Mouse (Mus musculus): ENCODE results near the gene Ermp1. TPM values are rescaled to one million over a fixed set of nuclear protein-coding genes. Genes with fewer than 3 reads are reported as not detected.

Gene Ermp1
- polyA plus RNA-seq, 1 experiment from 2014 or later = 7.0 TPM

DNA sequence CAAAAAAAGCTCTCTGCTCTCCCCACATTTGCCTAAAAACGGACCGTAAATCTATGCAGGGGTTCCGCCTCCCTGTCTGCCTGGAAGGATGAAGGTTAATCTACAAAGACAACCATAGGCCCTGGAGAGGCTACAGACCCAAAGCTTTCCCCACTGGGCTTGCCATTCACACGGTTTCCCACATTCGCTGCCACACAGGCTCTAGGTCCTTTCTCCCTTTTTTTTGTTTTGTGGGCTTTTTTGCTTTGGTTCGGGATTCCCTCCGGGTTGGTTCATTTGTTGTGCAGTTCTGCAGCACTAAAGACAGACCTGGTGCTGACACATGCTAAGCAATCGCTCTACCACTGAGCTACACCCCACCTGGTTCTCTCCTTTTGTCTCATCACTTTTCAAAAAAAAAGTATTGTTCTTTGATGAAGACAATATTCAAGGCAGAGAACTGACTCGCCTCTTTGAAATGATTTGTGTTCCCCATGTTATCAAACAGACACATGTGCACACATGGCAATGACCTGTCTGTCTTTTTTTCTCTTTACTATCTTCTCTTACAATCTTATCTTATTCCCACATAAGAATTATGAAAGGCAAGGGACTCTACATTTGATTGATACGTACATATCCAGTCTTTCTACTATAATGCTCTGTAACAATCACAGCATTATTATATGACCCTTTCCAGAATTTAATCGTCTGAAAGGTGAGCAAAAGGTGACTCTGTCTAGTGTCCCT, 4.9 kb downstream of the Ermp1 start:
- no peaks in the 10 kb centered on the region for H3K36me3 ChIP-seq (ENCODE audit: control insufficient read depth, insufficient read depth, low read length)
- H3K4me3 ChIP-seq (replicated peaks; ENCODE audit: low read depth, low read length) = no peak overlapping the region
- H3K9ac ChIP-seq (replicated peaks; ENCODE audit: low read length) = no peak overlapping the region
- ATAC-seq (ENCODE audit: low FRiP score, low TSS enrichment) = no peak
- H3K4me1 ChIP-seq (ENCODE audit: control insufficient read depth, insufficient read depth, low read length) = no peaks in the 10 kb centered on the region
- no peak overlapping the region for H3K4me2 ChIP-seq (ENCODE audit: low read length)
- H3K27me3 ChIP-seq (ENCODE audit: control insufficient read depth, insufficient read depth, low read length) = no peaks in the 10 kb centered on the region
- WGBS = 50% methylated on average over 11 of the region's 11 CpGs
- no peak overlapping the region for H3K27ac ChIP-seq (replicated peaks; ENCODE audit: low read depth, low read length)
- peak; percentile 3 for DNase-seq
- no peaks in the 10 kb centered on the region for H3K9me3 ChIP-seq (ENCODE audit: control insufficient read depth, low read length)

DNA sequence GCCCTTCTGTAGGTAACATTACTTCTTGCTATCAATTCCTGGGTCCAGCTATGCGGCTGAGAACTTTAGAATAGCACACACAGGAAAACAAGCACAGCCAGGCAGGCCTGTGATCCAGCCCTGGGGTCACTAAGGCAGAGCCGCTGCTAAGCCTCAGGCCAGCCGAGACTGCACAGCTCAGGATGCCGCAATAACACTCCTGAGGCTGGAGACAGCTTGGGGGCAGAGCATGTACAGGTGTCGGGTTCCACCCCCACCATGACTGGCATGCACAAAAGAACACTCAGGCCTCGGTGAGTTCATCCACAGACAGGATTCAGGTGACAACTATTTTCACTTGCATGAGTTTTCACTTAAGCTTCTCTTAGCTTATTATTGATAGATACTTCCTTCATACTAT, 6.0 kb downstream of the Ermp1 start:
- Histone ChIP-seq H3K4me1 (ENCODE audit: control insufficient read depth, insufficient read depth, low read length) (no peaks in the 10 kb centered on the region), H3K9me3 (ENCODE audit: control insufficient read depth, low read length) (no peaks in the 10 kb centered on the region), H3K4me3 (replicated peaks; ENCODE audit: low read depth, low read length) (no peak overlapping the region), H3K36me3 (ENCODE audit: control insufficient read depth, insufficient read depth, low read length) (no peaks in the 10 kb centered on the region), H3K27ac (replicated peaks; ENCODE audit: low read depth, low read length) (no peak overlapping the region), H3K4me2 (ENCODE audit: low read length) (no peak overlapping the region), H3K27me3 (ENCODE audit: control insufficient read depth, insufficient read depth, low read length) (no peaks in the 10 kb centered on the region), H3K9ac (replicated peaks; ENCODE audit: low read length) (no peak overlapping the region)
- no peak for ATAC-seq (ENCODE audit: low FRiP score, low TSS enrichment)
- no peak for DNase-seq
- WGBS = 55% methylated on average over 6 of the region's 6 CpGs

DNA sequence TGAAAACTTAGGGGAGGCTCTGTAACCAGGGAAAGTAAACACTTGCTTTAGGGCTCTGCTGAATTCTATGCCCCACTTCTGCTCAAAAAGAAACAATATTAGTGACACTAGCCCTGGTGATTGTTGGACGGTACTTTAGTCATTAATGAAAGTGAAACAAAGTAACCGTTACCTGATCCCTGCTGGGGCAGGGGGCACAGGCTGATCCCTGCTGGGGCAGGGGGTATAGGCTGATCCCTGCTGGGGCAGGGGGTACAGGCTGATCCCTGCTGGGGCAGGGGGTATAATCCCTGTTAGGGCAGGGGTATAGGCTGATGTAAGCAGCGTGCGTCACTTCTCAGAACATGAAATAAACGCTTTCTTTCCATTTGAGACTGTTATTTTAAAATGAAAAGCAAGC, 6.7 kb downstream of the Ermp1 start:
- H3K4me1 ChIP-seq (ENCODE audit: control insufficient read depth, insufficient read depth, low read length) = no peaks in the 10 kb centered on the region
- peaks cover 2% of the 10 kb centered on the region; the same call in 1 of the 2 replicates for H3K36me3 ChIP-seq (ENCODE audit: control insufficient read depth, insufficient read depth, low read length)
- 49% methylated on average over 5 of the region's 5 CpGs for WGBS
- H3K27ac ChIP-seq (replicated peaks; ENCODE audit: low read depth, low read length) = no peak overlapping the region
- no peak overlapping the region for H3K4me2 ChIP-seq (ENCODE audit: low read length)
- no peak overlapping the region for H3K9ac ChIP-seq (replicated peaks; ENCODE audit: low read length)
- DNase-seq = no peak
- no peak overlapping the region for H3K4me3 ChIP-seq (replicated peaks; ENCODE audit: low read depth, low read length)
- no peak for ATAC-seq (ENCODE audit: low FRiP score, low TSS enrichment)
- no peaks in the 10 kb centered on the region for H3K27me3 ChIP-seq (ENCODE audit: control insufficient read depth, insufficient read depth, low read length)
- H3K9me3 ChIP-seq (ENCODE audit: control insufficient read depth, low read length) = no peaks in the 10 kb centered on the region

DNA sequence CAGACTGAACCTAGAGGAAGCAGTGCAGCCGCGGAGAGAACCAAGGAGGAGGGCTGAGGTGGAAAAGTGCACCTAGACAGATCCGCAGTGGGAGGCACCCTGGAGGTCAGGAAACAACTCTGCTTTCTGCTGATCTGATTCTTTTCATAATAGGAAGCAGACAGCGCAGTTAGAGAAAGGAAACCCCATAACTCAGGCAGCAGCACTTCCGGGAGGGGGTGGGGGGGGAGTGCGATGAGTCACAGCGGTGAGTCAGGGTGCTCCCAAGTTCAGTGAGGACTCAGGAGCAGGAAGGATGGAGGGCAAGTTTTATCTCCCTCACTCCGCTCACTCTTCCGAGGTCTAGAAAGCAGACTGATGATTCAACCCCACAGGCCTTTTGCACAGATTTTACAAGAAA, 7.2 kb downstream of the Ermp1 start:
- Histone ChIP-seq H3K9ac (replicated peaks; ENCODE audit: low read length) (no peak overlapping the region), H3K27me3 (ENCODE audit: control insufficient read depth, insufficient read depth, low read length) (no peaks in the 10 kb centered on the region), H3K4me2 (ENCODE audit: low read length) (no peak overlapping the region), H3K9me3 (ENCODE audit: control insufficient read depth, low read length) (no peaks in the 10 kb centered on the region), H3K36me3 (ENCODE audit: control insufficient read depth, insufficient read depth, low read length) (peaks cover 5% of the 10 kb centered on the region; the same call in 1 of the 2 replicates), H3K4me1 (ENCODE audit: control insufficient read depth, insufficient read depth, low read length) (no peaks in the 10 kb centered on the region), H3K4me3 (replicated peaks; ENCODE audit: low read depth, low read length) (no peak overlapping the region), H3K27ac (replicated peaks; ENCODE audit: low read depth, low read length) (no peak overlapping the region)
- no peak for ATAC-seq (ENCODE audit: low FRiP score, low TSS enrichment)
- DNase-seq = no peak
- 63% methylated on average over 8 of the region's 9 CpGs for WGBS

DNA sequence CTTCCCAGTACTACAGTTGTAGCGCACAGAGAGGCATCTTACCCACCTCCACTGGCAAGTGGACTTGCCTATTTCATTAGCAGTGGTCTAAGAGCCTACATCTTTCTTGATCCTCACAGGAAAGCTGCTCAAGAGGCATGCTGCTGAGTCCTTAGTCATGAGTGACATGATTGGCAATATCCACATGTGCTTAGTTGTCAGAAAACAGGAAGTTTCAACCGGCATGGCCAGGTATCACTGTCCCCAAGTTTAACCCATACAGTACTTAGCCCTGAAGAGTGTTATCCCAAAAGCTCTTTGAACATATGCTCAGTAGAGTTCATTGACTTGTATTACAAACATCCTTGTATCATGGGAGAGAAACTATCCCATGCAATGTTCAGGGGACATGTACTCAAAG, 36.1 kb downstream of the Ermp1 start:
- no peak overlapping the region for H3K4me2 ChIP-seq (ENCODE audit: low read length)
- H3K9me3 ChIP-seq (ENCODE audit: control insufficient read depth, low read length) = no peaks in the 10 kb centered on the region
- H3K9ac ChIP-seq (replicated peaks; ENCODE audit: low read length) = no peak overlapping the region
- no peaks in the 10 kb centered on the region for H3K27me3 ChIP-seq (ENCODE audit: control insufficient read depth, insufficient read depth, low read length)
- H3K4me1 ChIP-seq (ENCODE audit: control insufficient read depth, insufficient read depth, low read length) = no peaks in the 10 kb centered on the region
- peaks cover 21% of the 10 kb centered on the region for H3K36me3 ChIP-seq (ENCODE audit: control insufficient read depth, insufficient read depth, low read length)
- no peak overlapping the region for H3K4me3 ChIP-seq (replicated peaks; ENCODE audit: low read depth, low read length)
- WGBS = over 99% methylated on average over 2 of the region's 2 CpGs
- ATAC-seq (ENCODE audit: low FRiP score, low TSS enrichment) = no peak
- H3K27ac ChIP-seq (replicated peaks; ENCODE audit: low read depth, low read length) = no peak overlapping the region
- DNase-seq = no peak

DNA sequence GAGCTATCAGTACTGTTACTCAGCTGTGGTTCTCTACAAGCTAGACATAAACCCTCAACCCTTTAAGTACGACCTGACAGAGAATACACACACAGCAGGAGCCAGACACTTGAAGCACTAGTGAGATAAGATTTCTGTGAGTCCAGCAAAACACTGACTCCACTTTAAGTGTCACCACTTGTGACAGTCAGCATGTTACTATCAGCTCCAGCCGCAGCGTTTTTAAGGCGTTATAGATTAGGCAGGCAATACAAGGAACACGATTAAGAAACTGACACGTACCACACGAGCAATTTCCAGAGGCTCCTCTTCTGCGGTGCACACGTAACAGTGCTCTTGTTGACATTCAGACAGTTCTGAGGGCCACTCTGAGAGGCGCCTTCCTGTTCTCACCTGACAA, 37.3 kb downstream of the Ermp1 start:
- H3K36me3 ChIP-seq (ENCODE audit: control insufficient read depth, insufficient read depth, low read length) = peaks cover 21% of the 10 kb centered on the region
- H3K27ac ChIP-seq (replicated peaks; ENCODE audit: low read depth, low read length) = no peak overlapping the region
- no peak overlapping the region for H3K4me3 ChIP-seq (replicated peaks; ENCODE audit: low read depth, low read length)
- ATAC-seq (ENCODE audit: low FRiP score, low TSS enrichment) (no peak), DNase-seq (no peak)
- 92% methylated on average over 10 of the region's 10 CpGs for WGBS
- H3K4me1 ChIP-seq (ENCODE audit: control insufficient read depth, insufficient read depth, low read length) = no peaks in the 10 kb centered on the region
- H3K9me3 ChIP-seq (ENCODE audit: control insufficient read depth, low read length) = no peaks in the 10 kb centered on the region
- H3K27me3 ChIP-seq (ENCODE audit: control insufficient read depth, insufficient read depth, low read length) = no peaks in the 10 kb centered on the region
- H3K4me2 ChIP-seq (ENCODE audit: low read length) = no peak overlapping the region
- H3K9ac ChIP-seq (replicated peaks; ENCODE audit: low read length) = no peak overlapping the region

DNA sequence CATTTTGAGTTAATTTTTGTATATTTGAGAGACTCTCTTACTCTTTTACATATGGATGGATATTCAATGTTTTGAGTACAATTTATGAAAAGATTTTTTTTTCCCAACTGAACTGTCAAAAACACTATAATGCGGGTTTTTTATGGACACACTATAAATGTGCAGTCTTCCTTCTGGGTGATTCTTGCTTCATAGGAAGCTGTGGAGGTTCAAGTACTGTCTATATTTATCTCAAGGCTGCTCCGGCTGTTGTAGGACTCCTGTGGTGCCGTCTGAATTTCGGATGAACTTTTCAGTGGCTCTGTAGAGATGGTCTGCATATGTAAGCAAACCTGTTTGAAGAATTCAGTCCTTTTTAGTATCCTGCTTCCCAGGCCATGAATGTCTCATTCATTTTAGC, 40.0 kb downstream of the Ermp1 start:
- ATAC-seq (ENCODE audit: low FRiP score, low TSS enrichment) (no peak), DNase-seq (no peak)
- Histone ChIP-seq H3K27ac (replicated peaks; ENCODE audit: low read depth, low read length) (no peak overlapping the region), H3K9ac (replicated peaks; ENCODE audit: low read length) (no peak overlapping the region), H3K4me1 (ENCODE audit: control insufficient read depth, insufficient read depth, low read length) (no peaks in the 10 kb centered on the region), H3K27me3 (ENCODE audit: control insufficient read depth, insufficient read depth, low read length) (no peaks in the 10 kb centered on the region), H3K9me3 (ENCODE audit: control insufficient read depth, low read length) (no peaks in the 10 kb centered on the region), H3K36me3 (ENCODE audit: control insufficient read depth, insufficient read depth, low read length) (peaks cover 33% of the 10 kb centered on the region), H3K4me3 (replicated peaks; ENCODE audit: low read depth, low read length) (no peak overlapping the region), H3K4me2 (ENCODE audit: low read length) (no peak overlapping the region)
- WGBS = 87% methylated on average over 4 of the region's 4 CpGs

DNA sequence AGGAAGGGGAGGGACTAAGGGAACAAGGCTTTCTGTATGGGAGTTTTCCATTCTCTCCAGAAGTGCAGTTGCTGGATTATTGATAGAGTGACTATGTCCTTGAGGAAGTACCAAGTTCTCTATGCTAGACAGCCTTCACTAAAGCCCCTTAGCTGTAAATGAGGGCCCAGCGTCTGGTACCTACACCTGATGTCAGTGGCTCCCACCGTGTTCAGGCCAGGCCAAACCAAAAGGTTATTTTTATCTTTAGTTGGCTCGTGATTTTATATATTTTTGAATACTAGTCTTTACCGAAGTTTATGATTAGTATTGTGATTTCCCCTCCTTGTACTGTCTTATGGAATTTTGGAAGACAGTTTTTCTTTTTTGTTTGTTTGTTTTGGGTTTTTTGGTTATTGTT, 40.7 kb downstream of the Ermp1 start:
- Histone ChIP-seq H3K9me3 (ENCODE audit: control insufficient read depth, low read length) (no peaks in the 10 kb centered on the region), H3K4me1 (ENCODE audit: control insufficient read depth, insufficient read depth, low read length) (no peaks in the 10 kb centered on the region), H3K27ac (replicated peaks; ENCODE audit: low read depth, low read length) (no peak overlapping the region), H3K27me3 (ENCODE audit: control insufficient read depth, insufficient read depth, low read length) (no peaks in the 10 kb centered on the region), H3K4me2 (ENCODE audit: low read length) (no peak overlapping the region), H3K36me3 (ENCODE audit: control insufficient read depth, insufficient read depth, low read length) (peaks cover 38% of the 10 kb centered on the region), H3K9ac (replicated peaks; ENCODE audit: low read length) (no peak overlapping the region), H3K4me3 (replicated peaks; ENCODE audit: low read depth, low read length) (no peak overlapping the region)
- ATAC-seq (ENCODE audit: low FRiP score, low TSS enrichment) (no peak), DNase-seq (no peak)
- 98% methylated on average over 4 of the region's 4 CpGs for WGBS

DNA sequence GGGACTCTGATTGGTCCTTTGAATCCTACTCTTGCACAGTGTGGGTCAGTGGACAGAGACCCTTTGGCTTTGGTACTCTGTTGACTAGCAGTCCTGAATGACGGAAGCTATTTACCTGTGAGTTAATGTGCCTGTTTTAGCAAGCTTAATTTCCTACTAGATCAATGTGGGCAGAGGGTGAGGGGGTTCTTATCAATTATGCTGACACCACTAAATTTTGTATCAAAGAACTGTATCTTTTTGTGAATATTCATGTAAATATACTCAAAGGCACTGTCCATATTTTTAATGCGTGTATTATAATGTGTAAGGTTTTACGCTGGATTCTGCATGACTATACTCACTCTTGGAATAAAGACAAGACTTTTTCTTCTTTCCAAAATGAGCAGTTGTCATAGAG, 43.6 kb downstream of the Ermp1 start:
- no peak overlapping the region for H3K4me2 ChIP-seq (ENCODE audit: low read length)
- ATAC-seq (ENCODE audit: low FRiP score, low TSS enrichment) = no peak
- no peak overlapping the region for H3K9ac ChIP-seq (replicated peaks; ENCODE audit: low read length)
- WGBS = 98% methylated on average over 3 of the region's 3 CpGs
- no peak overlapping the region for H3K27ac ChIP-seq (replicated peaks; ENCODE audit: low read depth, low read length)
- H3K36me3 ChIP-seq (ENCODE audit: control insufficient read depth, insufficient read depth, low read length) = peaks cover 39% of the 10 kb centered on the region
- no peaks in the 10 kb centered on the region for H3K9me3 ChIP-seq (ENCODE audit: control insufficient read depth, low read length)
- H3K4me3 ChIP-seq (replicated peaks; ENCODE audit: low read depth, low read length) = no peak overlapping the region
- H3K4me1 ChIP-seq (ENCODE audit: control insufficient read depth, insufficient read depth, low read length) = no peaks in the 10 kb centered on the region
- no peak for DNase-seq
- no peaks in the 10 kb centered on the region for H3K27me3 ChIP-seq (ENCODE audit: control insufficient read depth, insufficient read depth, low read length)

All from midbrain, embryonic 14.5 days (tissue).